Mouse (Mus musculus) cerebellum, adult 2 months (tissue): ENCODE measurements around the gene Hcfc1r1.

Source experiments
- CTCF ChIP-seq: fragments of 200-500 bp; IDR thresholded peaks from 2 replicates; pipeline ENCODE4 v1.5.1; 2011; ENCODE audit warnings: low read depth, mild to moderate bottlenecking, control low read depth, low read length, moderate library complexity, borderline replicate concordance; ENCODE audit not compliant: insufficient read depth
- POLR2A ChIP-seq: fragments of 200-500 bp; IDR thresholded peaks from 2 replicates; pipeline ENCODE4 v1.6.1; 2011; ENCODE audit warnings: low read length, control low read depth, borderline replicate concordance; ENCODE audit not compliant: insufficient read depth

DNA sequence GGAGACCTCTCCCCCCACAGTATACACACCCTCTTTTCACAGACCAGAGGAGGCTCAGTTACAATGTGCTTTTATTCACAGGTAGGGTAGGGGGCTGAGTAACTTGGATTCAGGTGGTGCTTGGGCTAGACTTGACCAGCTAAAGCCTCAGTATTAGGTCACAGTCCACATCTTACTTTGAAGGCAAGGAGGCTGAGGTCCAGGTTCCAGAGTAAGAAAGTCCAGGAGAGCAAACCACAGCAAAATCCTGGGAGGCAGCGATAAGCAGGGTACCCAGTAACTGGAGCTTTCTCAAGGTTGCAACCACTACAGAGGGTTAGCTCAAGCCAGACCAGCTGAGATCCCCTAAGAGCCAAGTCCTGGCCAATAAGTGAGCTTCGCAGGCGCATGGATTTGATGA lies 9.1 kb downstream of the Hcfc1r1 start:
- TF ChIP-seq CTCF (no peak), POLR2A (no peak)
